Mouse (Mus musculus) skeletal muscle tissue, adult 2 months (tissue): ENCODE results near the gene Slc12a7.

Source experiments
- DNase-seq: peaks from one replicate; pipeline ENCODE4 v3.0.0-alpha.2; 2012; ENCODE audit warnings: low read depth, low spot score

Gene Slc12a7

DNA sequence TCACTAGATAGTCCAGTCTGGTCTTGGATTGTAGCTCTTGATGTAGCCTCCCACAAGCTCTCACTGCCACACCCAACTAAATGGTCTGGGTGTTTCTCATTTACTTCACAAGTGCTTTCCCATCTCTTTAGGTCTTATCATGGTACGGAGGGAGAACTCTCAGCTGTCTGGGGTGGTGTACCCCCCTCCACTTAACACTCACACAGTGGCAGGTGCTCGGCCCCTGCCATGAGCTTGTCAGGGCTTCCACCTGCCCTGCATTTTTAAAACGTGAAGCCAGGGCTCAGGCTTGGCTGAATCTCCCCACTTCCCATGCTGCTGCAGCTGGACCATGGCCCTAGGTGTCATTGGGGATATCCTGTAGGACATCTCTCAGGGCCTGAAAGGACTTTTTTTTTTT lies 86.0 kb downstream of the Slc12a7 start:
- no peak for DNase-seq

GRCm38 (mm10) chr13:73821251-73821650 lies 88.4 kb downstream of the Slc12a7 start:
- DNase-seq = no peak

GRCm38 (mm10) chr13:73822187-73822800 lies 89.4 kb downstream of the Slc12a7 start:
- DNase-seq = peak; percentile 54

DNA sequence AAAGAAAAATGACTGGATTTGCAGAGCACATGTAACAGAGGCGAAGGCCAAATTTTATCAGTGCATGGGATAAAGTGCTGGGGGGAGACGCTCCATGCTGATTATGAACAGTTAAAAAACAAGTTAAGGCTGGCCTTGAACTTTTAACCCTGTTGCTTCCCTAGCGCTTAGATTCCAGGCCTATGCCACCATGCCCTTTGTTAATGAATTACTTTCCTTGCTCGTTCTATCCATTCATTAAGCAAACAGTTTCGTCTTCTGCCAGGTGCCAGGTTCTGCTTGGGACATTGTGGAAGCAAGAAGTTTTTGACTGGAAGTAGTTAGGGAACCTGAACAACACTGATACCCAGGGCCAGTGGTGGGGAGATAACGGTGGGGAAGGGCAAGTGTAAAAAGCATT lies 90.8 kb downstream of the Slc12a7 start:
- no peak for DNase-seq

GRCm38 (mm10) chr13:73827243-73827642 lies 94.3 kb downstream of the Slc12a7 start:
- DNase-seq = no peak

DNA sequence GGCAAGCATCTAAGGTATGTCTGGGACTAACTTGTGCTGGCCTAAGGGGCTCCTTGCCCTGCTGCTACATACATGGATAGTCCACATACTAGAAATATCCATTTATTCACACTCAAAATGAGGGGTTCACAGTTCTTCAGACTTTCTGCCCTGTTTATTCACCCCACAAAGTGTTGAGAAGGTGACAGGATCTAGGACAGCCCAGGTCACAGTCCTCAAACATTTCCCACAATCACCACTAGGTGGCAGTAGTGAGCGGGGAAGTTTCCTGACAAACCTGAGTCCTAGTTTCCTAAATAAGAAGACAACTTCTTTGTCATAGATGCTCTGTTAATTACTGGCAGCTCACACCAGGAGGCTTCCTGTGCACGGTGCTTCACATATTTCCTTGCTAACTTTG lies 98.6 kb downstream of the Slc12a7 start:
- peak; percentile 24 for DNase-seq

DNA sequence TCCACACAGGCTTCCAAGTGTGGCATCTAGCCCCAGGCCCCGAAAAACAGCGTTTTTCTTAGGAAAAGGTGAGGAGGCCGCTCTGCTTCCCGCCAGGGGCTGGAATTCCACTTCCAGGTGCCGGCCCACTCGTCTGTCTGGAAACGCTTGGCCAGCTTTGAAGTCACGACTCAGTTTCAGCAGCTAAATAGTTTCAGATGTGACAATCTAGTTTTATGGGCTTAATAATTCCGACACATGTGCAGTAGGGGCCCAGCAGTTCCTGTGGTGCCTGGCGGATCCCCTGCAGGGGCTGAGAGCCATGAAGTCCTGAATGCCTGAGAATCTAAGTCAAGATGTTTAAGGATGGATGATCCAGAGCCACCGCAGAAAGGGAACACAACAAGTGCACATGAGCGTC lies 100.9 kb downstream of the Slc12a7 start:
- peak; percentile 7 for DNase-seq

- no peak for DNase-seq
Measured at GRCm38 (mm10) chr13:73835791-73836190, 102.9 kb downstream of the Slc12a7 start.

GRCm38 (mm10) chr13:73836491-73836890 lies 103.6 kb downstream of the Slc12a7 start:
- DNase-seq = peak; percentile 13

- no peak for DNase-seq
Measured at GRCm38 (mm10) chr13:73837708-73838107, 104.8 kb downstream of the Slc12a7 start.

GRCm38 (mm10) chr13:73839137-73839548 lies 106.2 kb downstream of the Slc12a7 start:
- no peak for DNase-seq

- DNase-seq = no peak
Measured at GRCm38 (mm10) chr13:73839740-73840139, 106.8 kb downstream of the Slc12a7 start.

GRCm38 (mm10) chr13:73842696-73843095 lies 109.8 kb downstream of the Slc12a7 start:
- DNase-seq = no peak

GRCm38 (mm10) chr13:73846589-73847464 lies 113.9 kb downstream of the Slc12a7 start:
- no peak for DNase-seq

- peak; percentile 18 for DNase-seq
Measured at GRCm38 (mm10) chr13:73847465-73847836, 114.6 kb downstream of the Slc12a7 start, which contains the start of gene Nkd2. Gene Nkd2 (minus strand): TSS chr13:73847631.
